Mouse (Mus musculus): ENCODE data around the gene Als2cr12. TPM values are rescaled to one million over a fixed set of nuclear protein-coding genes. Genes with fewer than 3 reads are reported as not detected.
A peak's percentile ranks its signal among the peaks of the same experiment; 100 is the strongest.
"Not testable (repeated sequence)": the region's sequence is repeated elsewhere in the genome, so short reads cannot be mapped to it uniquely, and the experiment has no call there.

Gene Als2cr12
- polyA plus RNA-seq, 1 experiment from 2014 or later = not detected

DNA sequence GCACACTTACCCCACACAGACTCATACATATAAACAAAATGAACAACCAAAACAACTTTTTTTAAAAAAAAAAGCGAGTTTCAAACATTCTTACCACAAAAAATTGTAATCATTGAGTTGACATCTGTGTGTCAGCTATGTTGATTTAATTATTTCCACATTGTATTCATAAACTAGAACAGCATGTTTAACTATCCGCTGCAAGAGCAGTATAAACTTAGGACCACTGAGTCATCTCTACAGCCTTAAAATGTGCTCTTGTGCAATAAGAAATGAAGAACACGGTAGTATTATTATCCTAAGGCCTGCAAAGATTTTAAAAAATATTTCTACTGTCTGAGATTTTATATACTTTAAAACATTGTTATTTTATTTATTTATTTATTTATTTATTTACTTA is 20.8 kb downstream of the Als2cr12 start:
- H3K36me3 ChIP-seq (ENCODE audit: control insufficient read depth, insufficient read depth, low read length) = no peaks in the 10 kb centered on the region
- WGBS = 72% methylated on average over 3 of the region's 3 CpGs
- H3K4me2 ChIP-seq (ENCODE audit: low read length) = no peak overlapping the region

DNA sequence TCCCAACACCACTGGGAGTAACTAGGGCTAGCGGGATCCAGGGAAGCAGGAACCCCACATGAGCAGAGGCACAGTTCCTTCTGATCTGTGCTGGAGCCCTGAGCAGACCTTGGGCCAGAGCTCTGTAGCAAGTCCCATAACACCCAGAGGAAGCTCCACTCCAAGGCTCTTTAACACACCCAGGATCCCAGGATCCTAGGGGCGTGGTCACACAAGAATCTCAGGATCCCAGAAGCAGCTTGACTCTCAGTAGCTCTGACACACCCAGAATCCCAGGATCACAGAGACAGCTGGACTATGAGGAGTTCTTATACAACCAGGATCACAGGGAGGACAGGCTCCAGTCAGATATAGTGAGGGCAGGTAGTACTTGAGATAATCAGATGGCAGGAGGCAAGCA is 23.7 kb downstream of the Als2cr12 start:
- no peak overlapping the region for H3K27ac ChIP-seq (replicated peaks in 1 of 2; ENCODE audit: control insufficient read depth in 1 of 2, insufficient read depth in 1 of 2, low read depth in 2 of 2, low read length in 2 of 2)
- H3K36me3 ChIP-seq (ENCODE audit: control insufficient read depth, insufficient read depth, low read length) = no peaks in the 10 kb centered on the region
- no peak for ATAC-seq (ENCODE audit: insufficient number of reproducible peaks, insufficient read depth, low FRiP score, low read depth)
- H3K9ac ChIP-seq (ENCODE audit: low read length) = no peak overlapping the region
- WGBS = 81% methylated on average over 2 of the region's 2 CpGs
- H3K4me1 ChIP-seq (ENCODE audit: control insufficient read depth in 2 of 2, insufficient read depth in 2 of 2, low read length in 2 of 2) = no peaks in the 10 kb centered on the region
- H3K27me3 ChIP-seq (ENCODE audit: control insufficient read depth, insufficient read depth, low read length) = no peaks in the 10 kb centered on the region
- H3K4me2 ChIP-seq (ENCODE audit: low read length) = no peak overlapping the region
- no peak overlapping the region for H3K4me3 ChIP-seq (ENCODE audit: control insufficient read depth in 1 of 2, insufficient read depth in 1 of 2, low read depth in 1 of 2, low read length in 2 of 2)
- no peaks in the 10 kb centered on the region for H3K9me3 ChIP-seq (ENCODE audit: control insufficient read depth, low read length)

More for the DNA sequence above, 20.8 kb downstream of the Als2cr12 start:
- H3K9ac ChIP-seq (ENCODE audit: low read length) = no peak overlapping the region
- H3K9me3 ChIP-seq (ENCODE audit: control insufficient read depth, low read length) = no peaks in the 10 kb centered on the region
- H3K27me3 ChIP-seq (ENCODE audit: control insufficient read depth, insufficient read depth, low read length) = no peaks in the 10 kb centered on the region
- H3K4me3 ChIP-seq (ENCODE audit: control insufficient read depth in 1 of 2, insufficient read depth in 1 of 2, low read depth in 1 of 2, low read length in 2 of 2) = no peak overlapping the region
- no peaks in the 10 kb centered on the region for H3K4me1 ChIP-seq (ENCODE audit: control insufficient read depth in 2 of 2, insufficient read depth in 2 of 2, low read length in 2 of 2)
- no peak for ATAC-seq (ENCODE audit: insufficient number of reproducible peaks, insufficient read depth, low FRiP score, low read depth)
- H3K27ac ChIP-seq (replicated peaks in 1 of 2; ENCODE audit: control insufficient read depth in 1 of 2, insufficient read depth in 1 of 2, low read depth in 2 of 2, low read length in 2 of 2) = no peak overlapping the region

DNA sequence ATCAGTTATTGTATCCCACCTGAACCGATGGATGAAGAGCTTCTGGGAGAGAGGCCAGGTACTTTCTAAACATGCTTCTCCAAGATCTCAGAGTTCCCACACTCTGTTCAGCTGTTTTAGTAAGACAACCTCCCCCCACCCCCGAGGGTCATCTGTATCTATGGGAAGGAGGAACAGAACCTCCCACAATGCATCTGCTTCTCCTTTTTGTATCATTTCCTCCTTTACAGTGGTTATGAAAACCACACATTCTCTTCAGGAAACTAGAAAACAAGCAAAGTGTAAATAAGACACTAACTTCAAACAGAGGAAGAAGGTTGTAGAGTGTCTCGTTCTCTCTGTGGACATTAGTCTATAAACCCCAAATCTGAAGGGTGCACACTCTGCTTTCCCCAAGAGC is 26.2 kb downstream of the Als2cr12 start:
- not testable (repeated sequence) for H3K9me3 ChIP-seq (ENCODE audit: control insufficient read depth, low read length); H3K4me1 ChIP-seq (ENCODE audit: control insufficient read depth in 2 of 2, insufficient read depth in 2 of 2, low read length in 2 of 2); H3K27ac ChIP-seq (replicated peaks in 1 of 2; ENCODE audit: control insufficient read depth in 1 of 2, insufficient read depth in 1 of 2, low read depth in 2 of 2, low read length in 2 of 2); H3K36me3 ChIP-seq (ENCODE audit: control insufficient read depth, insufficient read depth, low read length); H3K4me3 ChIP-seq (ENCODE audit: control insufficient read depth in 1 of 2, insufficient read depth in 1 of 2, low read depth in 1 of 2, low read length in 2 of 2); H3K27me3 ChIP-seq (ENCODE audit: control insufficient read depth, insufficient read depth, low read length); H3K4me2 ChIP-seq (ENCODE audit: low read length); H3K9ac ChIP-seq (ENCODE audit: low read length); ATAC-seq (ENCODE audit: insufficient number of reproducible peaks, insufficient read depth, low FRiP score, low read depth)
- 62% methylated on average over 3 of the region's 3 CpGs for WGBS

DNA sequence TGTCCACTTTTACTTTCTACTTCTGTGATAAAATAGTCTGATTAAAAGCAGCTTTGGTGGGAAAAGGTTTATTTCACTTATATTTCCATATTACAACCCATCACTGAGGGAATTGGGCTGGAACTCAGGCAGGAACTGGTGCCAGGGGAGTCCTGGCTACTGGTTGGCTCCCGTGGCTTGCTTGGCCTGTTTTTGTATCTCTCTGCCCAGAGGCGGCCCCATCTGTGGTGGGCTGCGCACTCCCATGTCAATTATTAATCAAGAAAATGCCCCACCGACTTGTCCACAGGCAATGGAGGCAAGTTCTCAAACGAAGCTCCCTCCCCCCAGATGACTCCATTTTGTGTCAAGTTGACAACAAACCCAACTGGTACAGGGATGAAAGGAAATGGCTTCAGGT is 27.6 kb downstream of the Als2cr12 start:
- no peaks in the 10 kb centered on the region for H3K9me3 ChIP-seq (ENCODE audit: control insufficient read depth, low read length)
- no peaks in the 10 kb centered on the region for H3K36me3 ChIP-seq (ENCODE audit: control insufficient read depth, insufficient read depth, low read length)
- no peaks in the 10 kb centered on the region for H3K4me1 ChIP-seq (ENCODE audit: control insufficient read depth in 2 of 2, insufficient read depth in 2 of 2, low read length in 2 of 2)
- H3K4me3 ChIP-seq (ENCODE audit: control insufficient read depth in 1 of 2, insufficient read depth in 1 of 2, low read depth in 1 of 2, low read length in 2 of 2) = no peak overlapping the region
- no peak for ATAC-seq (ENCODE audit: insufficient number of reproducible peaks, insufficient read depth, low FRiP score, low read depth)
- H3K27me3 ChIP-seq (ENCODE audit: control insufficient read depth, insufficient read depth, low read length) = no peaks in the 10 kb centered on the region
- no peak overlapping the region for H3K9ac ChIP-seq (ENCODE audit: low read length)
- 86% methylated on average over 5 of the region's 5 CpGs for WGBS
- no peak overlapping the region for H3K27ac ChIP-seq (replicated peaks in 1 of 2; ENCODE audit: control insufficient read depth in 1 of 2, insufficient read depth in 1 of 2, low read depth in 2 of 2, low read length in 2 of 2)
- H3K4me2 ChIP-seq (ENCODE audit: low read length) = no peak overlapping the region

DNA sequence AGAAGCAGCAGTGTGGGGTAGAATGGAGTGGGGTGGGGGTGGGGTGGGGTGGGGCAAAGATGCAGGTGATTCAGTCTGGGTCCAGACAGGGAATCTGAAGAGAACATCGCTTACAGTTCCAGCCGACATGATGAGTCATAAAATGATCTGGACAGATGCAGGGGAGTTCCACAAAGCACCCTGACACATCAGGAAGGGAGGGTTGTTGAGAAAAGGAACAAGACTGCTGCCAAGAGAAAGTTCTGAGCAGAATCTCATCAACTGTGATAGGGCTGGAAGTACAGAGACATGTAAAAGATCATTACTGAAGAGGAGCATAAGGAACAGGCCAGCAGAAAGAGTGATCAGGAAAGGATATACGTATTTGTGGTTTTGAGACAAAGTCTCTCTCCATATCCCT is 32.4 kb downstream of the Als2cr12 start:
- not testable (repeated sequence) for H3K4me1 ChIP-seq (ENCODE audit: control insufficient read depth in 2 of 2, insufficient read depth in 2 of 2, low read length in 2 of 2); H3K27ac ChIP-seq (replicated peaks in 1 of 2; ENCODE audit: control insufficient read depth in 1 of 2, insufficient read depth in 1 of 2, low read depth in 2 of 2, low read length in 2 of 2); ATAC-seq (ENCODE audit: insufficient number of reproducible peaks, insufficient read depth, low FRiP score, low read depth); H3K4me3 ChIP-seq (ENCODE audit: control insufficient read depth in 1 of 2, insufficient read depth in 1 of 2, low read depth in 1 of 2, low read length in 2 of 2); H3K36me3 ChIP-seq (ENCODE audit: control insufficient read depth, insufficient read depth, low read length); H3K27me3 ChIP-seq (ENCODE audit: control insufficient read depth, insufficient read depth, low read length); H3K9me3 ChIP-seq (ENCODE audit: control insufficient read depth, low read length); H3K9ac ChIP-seq (ENCODE audit: low read length); H3K4me2 ChIP-seq (ENCODE audit: low read length)
- 60% methylated on average over 3 of the region's 3 CpGs for WGBS

DNA sequence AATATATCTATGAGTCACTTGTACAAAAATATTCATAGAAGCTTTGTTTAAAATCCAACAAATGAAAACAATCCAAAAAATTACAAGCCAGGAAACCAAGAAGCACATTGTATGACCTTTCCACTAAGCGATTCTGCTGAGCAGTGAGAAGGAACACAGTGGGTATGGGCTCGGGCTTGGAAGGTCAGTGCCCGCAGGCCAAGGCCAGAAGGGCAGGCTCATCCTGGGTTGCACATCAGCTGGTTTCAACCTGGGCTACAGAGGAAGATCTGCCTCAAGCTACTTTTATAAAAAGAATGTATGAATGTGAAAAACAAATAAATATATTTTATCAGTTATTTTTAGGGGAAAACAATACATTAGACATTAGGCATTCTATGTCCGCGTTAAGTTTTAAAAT is 33.1 kb downstream of the Als2cr12 start:
- H3K36me3 ChIP-seq (ENCODE audit: control insufficient read depth, insufficient read depth, low read length); ATAC-seq (ENCODE audit: insufficient number of reproducible peaks, insufficient read depth, low FRiP score, low read depth); H3K4me2 ChIP-seq (ENCODE audit: low read length); H3K9ac ChIP-seq (ENCODE audit: low read length); H3K4me3 ChIP-seq (ENCODE audit: control insufficient read depth in 1 of 2, insufficient read depth in 1 of 2, low read depth in 1 of 2, low read length in 2 of 2); H3K4me1 ChIP-seq (ENCODE audit: control insufficient read depth in 2 of 2, insufficient read depth in 2 of 2, low read length in 2 of 2); H3K27ac ChIP-seq (replicated peaks in 1 of 2; ENCODE audit: control insufficient read depth in 1 of 2, insufficient read depth in 1 of 2, low read depth in 2 of 2, low read length in 2 of 2); H3K9me3 ChIP-seq (ENCODE audit: control insufficient read depth, low read length); H3K27me3 ChIP-seq (ENCODE audit: control insufficient read depth, insufficient read depth, low read length): not testable (repeated sequence)
- 86% methylated on average over 5 of the region's 5 CpGs for WGBS

DNA sequence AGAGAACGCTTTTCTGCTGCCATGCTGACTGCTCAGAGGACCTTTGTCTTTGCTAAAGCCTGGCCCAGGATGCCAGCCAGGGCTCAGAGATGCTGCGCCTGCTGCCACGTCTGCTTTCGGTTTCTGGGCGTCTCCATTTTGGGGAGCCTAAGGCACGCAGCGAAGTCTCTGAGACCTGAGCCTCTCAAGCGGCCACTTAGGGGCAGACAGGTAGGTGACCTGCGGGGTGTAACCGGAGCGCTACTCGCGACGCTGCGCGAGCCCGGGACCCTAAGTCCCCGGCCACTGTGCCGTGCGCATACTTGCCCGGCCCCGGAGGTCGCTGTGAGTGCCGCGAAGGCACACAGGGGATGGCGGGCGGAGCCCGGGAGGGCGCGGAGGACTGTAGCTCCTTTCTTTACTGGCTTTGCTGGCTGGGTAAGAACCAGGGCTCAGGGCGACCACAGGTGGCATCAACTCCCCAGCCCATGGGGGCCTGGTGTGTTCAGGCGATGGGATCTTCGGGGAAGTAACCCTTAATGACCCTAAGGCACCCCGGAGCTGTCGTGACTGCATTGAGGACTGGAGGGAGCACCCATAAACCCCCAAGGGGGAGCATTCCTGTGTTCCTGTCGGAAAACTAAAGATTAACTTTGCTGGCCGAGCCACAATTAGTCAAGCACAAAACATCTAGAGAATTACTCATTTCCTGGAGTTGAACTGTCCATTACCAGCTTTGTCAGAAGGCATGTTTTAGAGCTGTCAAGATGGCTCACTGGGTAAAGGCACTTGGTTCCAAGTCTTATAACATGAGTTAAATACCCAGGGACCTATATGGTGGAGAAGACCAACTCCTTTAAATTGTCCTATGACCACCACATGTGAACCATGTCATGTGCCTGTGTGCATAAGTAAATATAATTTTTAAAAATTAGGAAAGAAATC is 43.0 kb downstream of the Als2cr12 start:
- ATAC-seq (ENCODE audit: insufficient number of reproducible peaks, insufficient read depth, low FRiP score, low read depth) = peak; percentile 64; the same call in 1 of the 2 replicates
- H3K4me2 ChIP-seq (ENCODE audit: low read length) = peak overlapping the region; percentile 71
- under 1% methylated on average over 37 of the region's 37 CpGs for WGBS
- H3K9ac ChIP-seq (ENCODE audit: low read length) = peak overlapping the region; percentile 80
- H3K27ac ChIP-seq (replicated peaks in 1 of 2; ENCODE audit: control insufficient read depth in 1 of 2, insufficient read depth in 1 of 2, low read depth in 2 of 2, low read length in 2 of 2) = peak overlapping the region; percentile 21 to 61; a peak in 3 of 4 replicates
- H3K27me3 ChIP-seq (ENCODE audit: control insufficient read depth, insufficient read depth, low read length) = no peaks in the 10 kb centered on the region
- no peaks in the 10 kb centered on the region for H3K4me1 ChIP-seq (ENCODE audit: control insufficient read depth in 2 of 2, insufficient read depth in 2 of 2, low read length in 2 of 2)
- H3K4me3 ChIP-seq (ENCODE audit: control insufficient read depth in 1 of 2, insufficient read depth in 1 of 2, low read depth in 1 of 2, low read length in 2 of 2) = peak overlapping the region; percentile 68 to 95
- H3K36me3 ChIP-seq (ENCODE audit: control insufficient read depth, insufficient read depth, low read length) = no peaks in the 10 kb centered on the region
- no peaks in the 10 kb centered on the region for H3K9me3 ChIP-seq (ENCODE audit: control insufficient read depth, low read length)
